Mouse (Mus musculus) forebrain, embryonic 10.5 days (tissue): ENCODE results near the gene Crebl2. TPM values are rescaled to one million over a fixed set of nuclear protein-coding genes. Genes with fewer than 3 reads are reported as not detected.

Source experiments
- DNase-seq: peaks from one replicate; pipeline ENCODE4 v3.0.0-alpha.2; 2017; ENCODE audit warnings: low spot score; ENCODE audit errors: extremely low spot score
- H3K27ac ChIP-seq: fragments of 300-500 bp; sonication (generic); 2 replicates; pipeline ENCODE4 v1.5.1; 2016; ENCODE audit warnings: mild to moderate bottlenecking
- H3K27me3 ChIP-seq: fragments of 300-500 bp; sonication (generic); 2 replicates; pipeline ENCODE4 v1.6.1; 2016; ENCODE audit warnings: mild to moderate bottlenecking; ENCODE audit not compliant: poor library complexity, severe bottlenecking
- H3K36me3 ChIP-seq: fragments of 300-500 bp; sonication (generic); replicated peaks from 2 replicates; pipeline ENCODE4 v1.6.1; 2016; ENCODE audit warnings: mild to moderate bottlenecking, moderate library complexity
- H3K4me1 ChIP-seq: fragments of 300-500 bp; sonication (generic); 2 replicates; pipeline ENCODE4 v1.6.1; 2016
- H3K4me3 ChIP-seq: fragments of 300-500 bp; sonication (generic); 2 replicates; pipeline ENCODE4 v1.5.1; 2016; ENCODE audit warnings: mild to moderate bottlenecking, moderate library complexity
- H3K9me3 ChIP-seq: fragments of 300-500 bp; sonication (generic); 2 replicates; pipeline ENCODE4 v1.6.1; 2016; ENCODE audit warnings: mild to moderate bottlenecking, moderate library complexity
- WGBS: fragments of 180-500 bp; shearing (Covaris S2); methylation state at CpG from one replicate; pipeline ENCODE4 v1.1.7; 2016; 5-methylcytosine and 5-hydroxymethylcytosine counted together
- polyA plus RNA-seq: library from polyadenylated mRNA; unstranded; fragments of >200 nt; fragmentation: Nextera tagmentation; extraction: Ambion mirVana; gene quantifications from 2 replicates; pipeline ENCODE4 v1.2.1, GENCODE M21; 2016

Gene Crebl2
- polyA plus RNA-seq, 1 experiment from 2014 or later: 0.86 TPM

GRCm38 (mm10) chr6:134840346-134840745 is 10.4 kb downstream of the Crebl2 start:
- Histone ChIP-seq H3K27me3 (no peaks in the 10 kb centered on the region), H3K27ac (no peak overlapping the region), H3K4me1 (no peaks in the 10 kb centered on the region), H3K36me3 (no peaks in the 10 kb centered on the region), H3K9me3 (no peaks in the 10 kb centered on the region), H3K4me3 (no peak overlapping the region)
- WGBS: 86% methylated on average over 2 of the region's 2 CpGs
- no peak for DNase-seq

DNA sequence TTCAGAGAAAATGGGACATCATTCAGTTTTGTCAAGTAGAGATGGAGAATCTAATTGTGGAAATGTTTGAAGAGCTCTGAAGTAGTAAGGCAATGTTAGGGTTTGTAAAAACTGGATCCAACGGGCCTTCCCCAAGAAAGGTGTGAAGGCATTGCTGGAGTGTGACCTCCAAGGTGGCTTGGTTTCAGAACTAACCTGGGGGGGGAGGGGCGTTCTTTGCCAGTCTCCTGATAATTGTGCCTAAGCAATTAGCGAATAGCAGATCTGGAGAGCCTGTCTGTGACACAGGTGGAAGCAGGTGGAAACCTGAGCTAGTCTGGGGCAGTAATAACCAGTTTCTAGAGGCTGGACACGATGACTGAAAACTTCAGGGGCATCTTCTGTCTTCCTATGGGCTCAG is 15.8 kb downstream of the Crebl2 start:
- Histone ChIP-seq H3K4me3 (no peak overlapping the region), H3K36me3 (no peaks in the 10 kb centered on the region), H3K27ac (no peak overlapping the region), H3K9me3 (no peaks in the 10 kb centered on the region), H3K27me3 (no peaks in the 10 kb centered on the region), H3K4me1 (peaks cover 3% of the 10 kb centered on the region; the same call in 1 of the 2 replicates)
- no peak for DNase-seq
- WGBS: 86% methylated on average over 4 of the region's 4 CpGs

DNA sequence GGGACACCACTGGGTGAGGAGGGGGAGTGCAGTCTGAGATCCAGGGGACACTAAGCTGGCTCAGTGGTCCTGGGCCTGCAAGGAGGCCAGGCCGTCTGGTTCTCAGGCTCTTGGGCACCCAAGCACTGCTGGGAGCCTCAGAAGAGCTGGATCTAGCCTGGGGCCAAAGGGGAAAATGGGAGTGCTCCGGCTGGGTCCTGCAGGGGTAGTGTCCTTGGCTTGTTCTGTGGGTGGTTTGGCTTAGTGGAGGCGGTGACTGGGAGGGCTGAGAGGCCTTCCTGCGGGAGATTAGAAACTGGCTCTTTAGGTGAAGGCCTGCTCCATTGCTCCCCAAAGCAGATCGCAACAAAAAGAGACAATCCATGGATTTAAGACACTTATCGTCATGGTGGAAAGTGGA is 16.4 kb downstream of the Crebl2 start:
- Histone ChIP-seq H3K9me3 (no peaks in the 10 kb centered on the region), H3K4me3 (no peak overlapping the region), H3K27ac (no peak overlapping the region), H3K36me3 (no peaks in the 10 kb centered on the region), H3K4me1 (peaks cover 3% of the 10 kb centered on the region; the same call in 1 of the 2 replicates), H3K27me3 (no peaks in the 10 kb centered on the region)
- WGBS: 74% methylated on average over 6 of the region's 6 CpGs
- DNase-seq: no peak

DNA sequence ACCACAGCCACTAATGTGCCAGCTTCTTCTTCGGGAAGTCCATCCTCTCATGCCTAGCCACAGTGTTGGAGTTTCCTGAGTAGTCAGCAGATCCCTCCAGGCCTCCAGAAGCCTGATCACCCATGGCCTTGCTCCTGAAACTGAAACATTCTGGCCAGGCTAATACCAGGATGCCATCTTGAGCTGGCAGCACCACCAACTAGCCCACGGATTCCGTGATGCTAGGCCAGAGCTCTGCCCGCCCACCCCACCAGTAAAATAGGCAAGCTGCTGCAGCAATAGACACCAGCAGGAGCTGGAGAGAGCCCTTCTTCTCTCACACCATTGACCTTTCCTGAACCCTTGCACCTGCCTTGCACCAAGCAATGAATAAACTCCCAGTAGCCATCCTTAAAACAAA is 17.6 kb downstream of the Crebl2 start:
- Histone ChIP-seq H3K27me3 (no peaks in the 10 kb centered on the region), H3K27ac (no peak overlapping the region), H3K4me1 (peaks cover 3% of the 10 kb centered on the region; the same call in 1 of the 2 replicates), H3K4me3 (no peak overlapping the region), H3K36me3 (no peaks in the 10 kb centered on the region), H3K9me3 (no peaks in the 10 kb centered on the region)
- 93% methylated on average over 4 of the region's 4 CpGs for WGBS
- DNase-seq: no peak

- WGBS: 85% methylated on average over 5 of the region's 5 CpGs
- no peak overlapping the region for H3K27ac ChIP-seq
- no peak for DNase-seq
- H3K36me3 ChIP-seq: no peaks in the 10 kb centered on the region
- H3K4me3 ChIP-seq: no peak overlapping the region
- H3K4me1 ChIP-seq: peaks cover 3% of the 10 kb centered on the region; the same call in 1 of the 2 replicates
- no peaks in the 10 kb centered on the region for H3K27me3 ChIP-seq
- no peaks in the 10 kb centered on the region for H3K9me3 ChIP-seq
Measured at GRCm38 (mm10) chr6:134848197-134848890, 18.4 kb downstream of the Crebl2 start.

GRCm38 (mm10) chr6:134849461-134849860 is 19.5 kb downstream of the Crebl2 start:
- Histone ChIP-seq H3K27me3 (no peaks in the 10 kb centered on the region), H3K9me3 (no peaks in the 10 kb centered on the region)

GRCm38 (mm10) chr6:134849985-134850384 is 20.0 kb downstream of the Crebl2 start:
- WGBS: 84% methylated on average over 3 of the region's 3 CpGs
- Histone ChIP-seq H3K4me3 (no peak overlapping the region), H3K9me3 (no peaks in the 10 kb centered on the region), H3K4me1 (peaks cover 12% of the 10 kb centered on the region), H3K27me3 (no peaks in the 10 kb centered on the region), H3K36me3 (no peaks in the 10 kb centered on the region), H3K27ac (no peak overlapping the region)
- DNase-seq: no peak

More at GRCm38 (mm10) chr6:134849461-134849860, 19.5 kb downstream of the Crebl2 start:
- H3K36me3 ChIP-seq: no peaks in the 10 kb centered on the region
- WGBS: 83% methylated on average over 2 of the region's 2 CpGs
- DNase-seq: no peak
- H3K27ac ChIP-seq: no peak overlapping the region
- peaks cover 8% of the 10 kb centered on the region for H3K4me1 ChIP-seq
- no peak overlapping the region for H3K4me3 ChIP-seq

DNA sequence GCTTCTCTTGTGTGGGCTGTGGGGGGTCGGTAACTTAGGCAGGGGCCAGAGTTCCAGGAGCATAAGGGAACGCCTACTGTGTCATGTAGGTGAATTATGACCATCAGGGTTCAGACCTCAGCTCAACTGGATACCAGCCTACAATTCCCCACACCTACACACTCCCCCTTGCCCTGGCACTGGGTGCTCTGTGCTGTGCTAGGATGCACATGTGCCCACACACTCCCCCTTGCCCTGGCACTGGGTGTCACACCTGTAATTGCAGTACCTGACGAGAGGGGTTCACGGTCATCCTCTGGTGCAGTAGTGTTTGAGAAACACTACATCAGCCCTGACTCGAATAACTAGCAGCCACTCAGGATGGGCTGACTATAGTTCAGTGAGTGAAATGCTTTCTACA is 24.8 kb downstream of the Crebl2 start:
- Histone ChIP-seq H3K36me3 (no peaks in the 10 kb centered on the region), H3K4me1 (peaks cover 10% of the 10 kb centered on the region; the same call in 1 of the 2 replicates), H3K27ac (no peak overlapping the region), H3K9me3 (no peaks in the 10 kb centered on the region), H3K4me3 (no peak overlapping the region), H3K27me3 (no peaks in the 10 kb centered on the region)
- 83% methylated on average over 5 of the region's 5 CpGs for WGBS
- DNase-seq: no peak

GRCm38 (mm10) chr6:134855926-134856325 is 26.0 kb downstream of the Crebl2 start:
- Histone ChIP-seq H3K36me3 (no peaks in the 10 kb centered on the region), H3K27ac (no peak overlapping the region), H3K27me3 (no peaks in the 10 kb centered on the region), H3K9me3 (no peaks in the 10 kb centered on the region), H3K4me3 (no peak overlapping the region), H3K4me1 (peaks cover 10% of the 10 kb centered on the region; the same call in 1 of the 2 replicates)
- DNase-seq: no peak
- 92% methylated on average over 16 of the region's 16 CpGs for WGBS

DNA sequence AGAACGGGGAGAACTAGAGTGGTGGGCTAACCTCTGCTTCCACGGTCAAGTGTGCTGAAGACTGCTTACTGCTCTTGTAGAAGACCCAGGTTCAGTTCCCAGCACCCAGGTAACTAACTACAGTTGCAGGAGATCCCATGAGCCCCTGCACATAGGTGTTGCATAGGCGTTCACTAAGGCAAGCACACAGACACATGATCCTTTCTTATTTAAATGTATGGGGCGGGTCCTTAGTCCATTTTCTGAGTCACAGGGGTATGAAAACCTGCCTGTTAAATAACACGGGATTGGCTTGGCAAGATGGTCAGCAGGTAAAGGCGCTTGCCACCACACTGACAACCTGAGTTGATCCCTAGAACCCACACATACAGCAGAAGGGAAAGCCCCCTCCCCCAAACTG is 29.1 kb downstream of the Crebl2 start:
- H3K4me1 ChIP-seq: peaks cover 29% of the 10 kb centered on the region
- 89% methylated on average over 6 of the region's 6 CpGs for WGBS
- H3K4me3 ChIP-seq: no peak overlapping the region
- no peaks in the 10 kb centered on the region for H3K36me3 ChIP-seq
- H3K27ac ChIP-seq: no peak overlapping the region
- no peaks in the 10 kb centered on the region for H3K27me3 ChIP-seq
- H3K9me3 ChIP-seq: no peaks in the 10 kb centered on the region
- DNase-seq: no peak

DNA sequence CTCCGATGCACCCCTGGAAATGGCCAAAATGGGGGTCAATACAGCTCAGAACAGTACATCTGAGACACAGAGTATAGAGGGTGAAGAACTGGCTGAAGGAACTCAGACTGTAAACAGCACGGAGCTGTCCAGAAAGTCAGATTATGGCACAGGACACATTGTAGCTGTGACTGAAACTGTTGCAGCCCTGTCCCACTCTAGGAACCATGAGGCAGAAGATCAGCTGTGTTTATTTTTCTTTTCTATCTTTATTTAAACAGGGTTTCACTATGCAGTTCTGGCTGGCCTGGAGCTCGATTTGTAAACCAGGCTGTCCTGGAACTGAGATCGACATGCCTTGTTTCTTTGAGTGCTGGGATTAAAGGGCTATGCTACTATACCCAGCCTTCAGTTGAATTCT is 30.3 kb downstream of the Crebl2 start:
- WGBS: 91% methylated on average over 4 of the region's 4 CpGs
- no peaks in the 10 kb centered on the region for H3K9me3 ChIP-seq
- no peaks in the 10 kb centered on the region for H3K36me3 ChIP-seq
- H3K4me1 ChIP-seq: peaks cover 20% of the 10 kb centered on the region
- no peak for DNase-seq
- H3K4me3 ChIP-seq: no peak overlapping the region
- no peak overlapping the region for H3K27ac ChIP-seq
- no peaks in the 10 kb centered on the region for H3K27me3 ChIP-seq

DNA sequence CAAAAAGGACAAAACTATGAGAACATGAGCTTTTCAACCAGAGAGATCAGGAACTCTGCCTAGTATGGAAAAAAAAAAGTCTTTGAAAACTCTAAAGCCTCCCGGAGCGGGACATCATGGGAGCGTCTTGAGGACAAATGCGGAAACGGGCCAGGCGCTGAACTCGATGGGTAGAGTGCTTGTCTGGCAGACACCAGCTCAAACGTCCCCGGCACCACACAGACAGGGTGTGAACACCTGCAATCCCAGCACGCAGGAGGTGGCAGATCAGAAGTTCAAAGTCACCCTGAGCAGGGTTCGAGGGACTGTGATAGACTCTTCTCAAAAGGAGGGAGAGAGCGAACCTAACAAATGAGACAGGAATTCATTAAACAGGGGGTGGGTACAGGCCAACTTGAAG is 31.4 kb downstream of the Crebl2 start:
- Histone ChIP-seq H3K4me1 (peaks cover 20% of the 10 kb centered on the region), H3K27me3 (no peaks in the 10 kb centered on the region), H3K4me3 (no peak overlapping the region), H3K36me3 (peaks cover 6% of the 10 kb centered on the region; the same call in 1 of the 2 replicates), H3K27ac (0 out of 2 replicates have a peak overlapping the region, but pooled peaks have one; percentile 1), H3K9me3 (no peaks in the 10 kb centered on the region)
- no peak for DNase-seq
- 93% methylated on average over 12 of the region's 12 CpGs for WGBS

DNA sequence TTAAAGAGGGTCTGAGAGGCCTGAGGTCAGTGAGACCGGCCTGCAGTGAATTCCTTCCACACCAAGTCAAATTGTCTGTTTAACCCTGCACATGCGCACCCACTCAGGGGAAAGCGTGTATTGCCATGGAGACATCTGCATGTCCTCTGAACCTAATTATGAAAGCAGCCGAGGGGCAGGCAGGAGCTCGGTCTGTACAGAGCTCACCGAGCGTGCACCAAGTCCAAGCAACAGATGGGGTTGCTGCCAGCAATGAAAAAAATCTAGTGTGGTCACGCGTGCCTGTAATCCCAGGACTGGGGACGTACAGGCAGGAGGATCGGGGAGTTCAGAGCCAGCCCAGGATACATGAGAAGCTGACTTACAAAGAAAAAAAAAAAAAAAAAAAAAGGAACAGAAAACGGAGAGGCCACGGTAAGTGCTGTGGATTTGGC is 32.7 kb downstream of the Crebl2 start:
- peaks cover 16% of the 10 kb centered on the region for H3K36me3 ChIP-seq
- peak; percentile 37 for DNase-seq
- H3K4me1 ChIP-seq: peaks cover 20% of the 10 kb centered on the region
- H3K9me3 ChIP-seq: no peaks in the 10 kb centered on the region
- H3K4me3 ChIP-seq: peak overlapping the region; percentile 39
- WGBS: 34% methylated on average over 13 of the region's 13 CpGs
- peak overlapping the region; percentile 82 for H3K27ac ChIP-seq
- H3K27me3 ChIP-seq: no peaks in the 10 kb centered on the region
